Mouse (Mus musculus) frontal cortex, postnatal 25 days (tissue): ENCODE measurements around the gene Rorc.
A peak's percentile ranks its signal among the peaks of the same experiment; 100 is the strongest.

Experiments
- DNase-seq, 2 experiments: peaks; one replicate each; pipeline ENCODE4 v3.0.0; 2022; ENCODE audit warnings: low spot score in 2 of 2

Gene Rorc

GRCm38 (mm10) chr3:94377028-94377923 lies 4.7 kb downstream of the Rorc start:
- DNase-seq: no peak

- DNase-seq: no peak
Measured at GRCm38 (mm10) chr3:94379831-94380510, 7.4 kb downstream of the Rorc start.

GRCm38 (mm10) chr3:94382308-94382707 lies 9.7 kb downstream of the Rorc start:
- no peak for DNase-seq

GRCm38 (mm10) chr3:94383476-94383875 lies 10.9 kb downstream of the Rorc start:
- no peak for DNase-seq

- DNase-seq: no peak
Measured at GRCm38 (mm10) chr3:94386671-94387070, 14.1 kb downstream of the Rorc start.

- no peak for DNase-seq
Measured at GRCm38 (mm10) chr3:94387391-94387790, 14.8 kb downstream of the Rorc start.

- no peak for DNase-seq
Measured at GRCm38 (mm10) chr3:94388047-94388446, 15.5 kb downstream of the Rorc start.

GRCm38 (mm10) chr3:94389420-94389819 lies 16.8 kb downstream of the Rorc start:
- DNase-seq: no peak

- no peak for DNase-seq
Measured at GRCm38 (mm10) chr3:94391001-94391400, 18.4 kb downstream of the Rorc start.

- DNase-seq: no peak
Measured at GRCm38 (mm10) chr3:94392128-94392527, 19.5 kb downstream of the Rorc start.

- DNase-seq: no peak
Measured at GRCm38 (mm10) chr3:94393049-94393448, 20.5 kb downstream of the Rorc start.

- no peak for DNase-seq
Measured at GRCm38 (mm10) chr3:94396336-94396735, 23.7 kb downstream of the Rorc start.

GRCm38 (mm10) chr3:94396851-94397250 lies 24.3 kb downstream of the Rorc start:
- no peak for DNase-seq

- DNase-seq: no peak
Measured at GRCm38 (mm10) chr3:94398217-94398616, 25.6 kb downstream of the Rorc start, which contains the start of gene Lingo4. TSS of gene Lingo4 (plus strand) at chr3:94398517.

GRCm38 (mm10) chr3:94398943-94399481 lies 26.4 kb downstream of the Rorc start:
- no peak for DNase-seq

GRCm38 (mm10) chr3:94399663-94400310 lies 27.2 kb downstream of the Rorc start:
- no peak for DNase-seq

GRCm38 (mm10) chr3:94402451-94402850 lies 29.9 kb downstream of the Rorc start:
- no peak for DNase-seq

GRCm38 (mm10) chr3:94404366-94405054 lies 31.9 kb downstream of the Rorc start:
- DNase-seq: no peak

- no peak for DNase-seq
Measured at GRCm38 (mm10) chr3:94405561-94405960, 33.0 kb downstream of the Rorc start.

- no peak for DNase-seq
Measured at GRCm38 (mm10) chr3:94412530-94412929, 39.9 kb downstream of the Rorc start.

GRCm38 (mm10) chr3:94413031-94413679 lies 40.6 kb downstream of the Rorc start, which contains the start of gene Tdrkh:
TSS of gene Tdrkh (plus strand) at chr3:94413273.
- DNase-seq: peak; percentile 96 to 97
